Mouse (Mus musculus): Measurements from ENCODE around the gene Carnmt1.

DNA sequence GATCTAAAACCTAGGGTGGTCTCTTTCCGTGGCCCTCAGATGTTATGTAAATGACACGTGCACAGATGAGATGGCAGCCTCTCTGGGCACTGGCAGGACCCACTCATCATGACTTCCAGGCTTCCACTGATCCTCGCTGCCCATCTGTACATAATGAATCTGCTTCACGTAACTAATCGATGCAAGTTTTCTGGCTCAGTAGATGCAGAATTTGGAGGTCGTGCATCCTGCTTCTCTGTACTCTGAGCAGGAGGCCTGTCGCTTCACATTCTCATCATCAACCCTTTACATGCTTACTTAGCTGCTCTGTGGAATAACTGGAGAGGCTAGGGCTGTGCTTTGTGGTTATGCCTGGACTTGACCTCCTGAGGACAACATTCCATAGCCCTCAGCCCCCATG is 3.6 kb upstream of the Carnmt1 start:
- TF ChIP-seq CTCF (IDR thresholded peaks at IDR 0.05; ENCODE audit: borderline replicate concordance, extremely low read depth, insufficient read depth, insufficient read length) (no peak), POLR2A (IDR thresholded peaks at IDR 0.05; ENCODE audit: borderline replicate concordance, extremely low read depth, insufficient read depth, insufficient read length, poor library complexity, severe bottlenecking) (no peak)
